In genomic region chr2:59623858-59624257, GRCm38 (mm10) we compare ENCODE assay signal across 29 mouse cellular contexts. TPM values are rescaled to one million over a fixed set of nuclear protein-coding genes. Genes with fewer than 3 reads are reported as not detected.
DNase-seq lines count a peak whose midpoint lies in the region; ATAC-seq and TF ChIP-seq lines count a peak whose summit lies in the region.
"Had no signal": no experiment of that assay in that cellular context is flagged by ENCODE, and none has a peak within 500 bp of the region (broad histone marks: within the 10 kb centered on the region; RNA-seq: fewer than 3 reads in every experiment).

No protein-coding gene starts in this region.

- H3K9me3 ChIP-seq in heart, embryonic 12.5 days (replicated peaks): no peaks in the 10 kb centered on the region
- H3K9me3 ChIP-seq in kidney, embryonic 14.5 days (ENCODE audit: control insufficient read depth, low read length): no peaks in the 10 kb centered on the region
- H3K9me3 ChIP-seq in E14TG2a.4 (ENCODE audit: low read length): no peaks in the 10 kb centered on the region
- H3K9me3 ChIP-seq in ES-E14 (ENCODE audit: control insufficient read depth, insufficient read depth, low read depth, low read length): no peaks in the 10 kb centered on the region
- no peaks in the 10 kb centered on the region for H3K9me3 ChIP-seq in lung, postnatal 0 days (ENCODE audit: low read length)
- no peaks in the 10 kb centered on the region for H3K9me3 ChIP-seq in forebrain, embryonic 11.5 days (ENCODE audit: control insufficient read depth, low read length)
- H3K9me3 ChIP-seq: embryonic facial prominence, embryonic 13.5 days; forebrain, embryonic 10.5 days; G1E; hindbrain, embryonic 13.5 days; liver, embryonic 12.5 days; midbrain, embryonic 12.5 days; neural tube, embryonic 12.5 days had no signal

- ATAC-seq in heart, embryonic 12.5 days (ENCODE audit: insufficient number of reproducible peaks, low FRiP score): no peak
- no peak for ATAC-seq in kidney, embryonic 14.5 days (ENCODE audit: low FRiP score, low TSS enrichment)
- ATAC-seq in lung, postnatal 0 days: no peak
- ATAC-seq in forebrain, embryonic 11.5 days (replicated peaks; ENCODE audit: low FRiP score): no peak
- ATAC-seq: forebrain, embryonic 16.5 days; intestine, embryonic 16.5 days; liver, embryonic 12.5 days; liver, postnatal 0 days had no signal

- DNase-seq in heart, adult 11 months: no peak
- no peak for DNase-seq in kidney, postnatal 25 days
- DNase-seq in ES-E14 (ENCODE audit: low read depth, low spot score): no peak
- DNase-seq in lung, postnatal 0 days (ENCODE audit: low spot score): no peak
- DNase-seq in forebrain, embryonic 11.5 days (ENCODE audit: low spot score): no peak
- DNase-seq: adrenal gland, postnatal 14 days; cerebellum, adult 11 months; cerebellum, adult 9-10 months; heart, postnatal 10 days; kidney, postnatal 10 days; liver, postnatal 0 days; lung, postnatal 4 days; right cerebral cortex, adult 18-20 months; spleen, adult 18-20 months; thymus, postnatal 25 days had no signal

- TF ChIP-seq EP300 in lung, postnatal 0 days (IDR thresholded peaks at IDR 0.05): no peak

- in situ Hi-C loops in ES-E14 (cut with MboI; ENCODE audit: low sequenced_read_pairs in 2 of 2, unreplicated experiment in 2 of 2): no loop called here

- no peaks in the 10 kb centered on the region for H3K27me3 ChIP-seq in heart, embryonic 12.5 days (replicated peaks)
- H3K27me3 ChIP-seq in kidney, embryonic 14.5 days (ENCODE audit: control insufficient read depth, insufficient read depth, low read length): no peaks in the 10 kb centered on the region
- no peaks in the 10 kb centered on the region for H3K27me3 ChIP-seq in E14TG2a.4 (ENCODE audit: insufficient read depth, low read length)
- H3K27me3 ChIP-seq in lung, postnatal 0 days (replicated peaks; ENCODE audit: insufficient read depth, low read length): no peaks in the 10 kb centered on the region
- no peaks in the 10 kb centered on the region for H3K27me3 ChIP-seq in forebrain, embryonic 11.5 days (ENCODE audit: control insufficient read depth, insufficient read depth, low read length)
- H3K27me3 ChIP-seq: embryonic facial prominence, embryonic 13.5 days; hindbrain, embryonic 13.5 days; neural tube, embryonic 12.5 days had no signal

- H3K4me1 ChIP-seq in heart, embryonic 12.5 days (replicated peaks): peaks cover 58% of the 10 kb centered on the region
- peaks cover 34% of the 10 kb centered on the region for H3K4me1 ChIP-seq in kidney, embryonic 14.5 days (ENCODE audit: control insufficient read depth, insufficient read depth, low read length)
- H3K4me1 ChIP-seq in E14TG2a.4 (replicated peaks; ENCODE audit: low read depth, low read length): peaks cover 96% of the 10 kb centered on the region
- H3K4me1 ChIP-seq in ES-E14 (ENCODE audit: control insufficient read depth in 2 of 2, insufficient read depth in 2 of 2, low read length in 2 of 2, poor library complexity in 1 of 2): peaks cover 20 to 31% of the 10 kb centered on the region in 2 experiments
- peaks cover 27% of the 10 kb centered on the region for H3K4me1 ChIP-seq in lung, postnatal 0 days (ENCODE audit: insufficient read depth, low read depth, low read length)
- no peaks in the 10 kb centered on the region; the same call in 1 of the 2 replicates for H3K4me1 ChIP-seq in forebrain, embryonic 11.5 days (replicated peaks; ENCODE audit: control insufficient read depth, insufficient read depth, low read length)
- H3K4me1 ChIP-seq: midbrain, embryonic 12.5 days had no signal

- TF ChIP-seq CTCF in E14TG2a.4 (conservative IDR thresholded peaks at IDR 0.05; ENCODE audit: low read length): no peak
- no peak for TF ChIP-seq CTCF in lung, postnatal 0 days (IDR thresholded peaks at IDR 0.05)

- peaks cover 7% of the 10 kb centered on the region; the same call in 1 of the 2 replicates for H3K36me3 ChIP-seq in heart, embryonic 12.5 days
- no peaks in the 10 kb centered on the region; the same call in 1 of the 2 replicates for H3K36me3 ChIP-seq in kidney, embryonic 14.5 days (ENCODE audit: control insufficient read depth, insufficient read depth, low read length)
- H3K36me3 ChIP-seq in E14TG2a.4 (ENCODE audit: insufficient read depth, low read length) (no peaks in the 10 kb centered on the region), ES-E14 (ENCODE audit: control insufficient read depth, insufficient read depth, low read length, poor library complexity, severe bottlenecking) (no peaks in the 10 kb centered on the region)
- H3K36me3 ChIP-seq in lung, postnatal 0 days (ENCODE audit: insufficient read depth, low read length): no peaks in the 10 kb centered on the region
- no peaks in the 10 kb centered on the region for H3K36me3 ChIP-seq in forebrain, embryonic 11.5 days (ENCODE audit: control insufficient read depth, insufficient read depth, low read length)
- H3K36me3 ChIP-seq: embryonic facial prominence, embryonic 13.5 days; G1E; hindbrain, embryonic 13.5 days; liver, embryonic 12.5 days; midbrain, embryonic 12.5 days; neural tube, embryonic 12.5 days had no signal

- H3K4me2 ChIP-seq in heart, embryonic 12.5 days: no peak overlapping the region
- no peak overlapping the region for H3K4me2 ChIP-seq in kidney, embryonic 14.5 days (replicated peaks; ENCODE audit: low read depth, low read length)
- no peak overlapping the region for H3K4me2 ChIP-seq in lung, postnatal 0 days (replicated peaks; ENCODE audit: low read depth, low read length)
- H3K4me2 ChIP-seq in forebrain, embryonic 11.5 days (ENCODE audit: low read depth, low read length, severe bottlenecking): no peak overlapping the region
- H3K4me2 ChIP-seq: embryonic facial prominence, embryonic 13.5 days; hindbrain, embryonic 13.5 days; liver, embryonic 12.5 days; midbrain, embryonic 12.5 days; neural tube, embryonic 12.5 days had no signal

- peak overlapping the region; percentile 56 for H3K27ac ChIP-seq in heart, embryonic 12.5 days (ENCODE audit: poor library complexity, severe bottlenecking)
- 0 out of 2 replicates have a peak overlapping the region, but pooled peaks have one; percentile 9 for H3K27ac ChIP-seq in kidney, embryonic 14.5 days (ENCODE audit: low read depth, low read length)
- peak overlapping the region; percentile 80 for H3K27ac ChIP-seq in ES-E14 (ENCODE audit: insufficient read depth, low read depth, low read length, poor library complexity, severe bottlenecking)
- H3K27ac ChIP-seq in lung, postnatal 0 days (ENCODE audit: low read length): no peak overlapping the region
- H3K27ac ChIP-seq in forebrain, embryonic 11.5 days (ENCODE audit: low read depth, low read length): no peak overlapping the region
- H3K27ac ChIP-seq: forebrain, embryonic 10.5 days; hindbrain, embryonic 13.5 days; liver, embryonic 12.5 days; midbrain, embryonic 12.5 days; neural tube, embryonic 12.5 days had no signal

- H3K9ac ChIP-seq in heart, embryonic 12.5 days: no peak overlapping the region
- no peak overlapping the region for H3K9ac ChIP-seq in kidney, embryonic 14.5 days (ENCODE audit: low read depth, low read length)
- 0 out of 2 replicates have a peak overlapping the region, but pooled peaks have one; percentile 48 for H3K9ac ChIP-seq in ES-E14 (ENCODE audit: insufficient read depth, low read depth, low read length, poor library complexity, severe bottlenecking)
- no peak overlapping the region for H3K9ac ChIP-seq in lung, postnatal 0 days (replicated peaks; ENCODE audit: low read depth)
- no peak overlapping the region for H3K9ac ChIP-seq in forebrain, embryonic 11.5 days (ENCODE audit: low read length)
- H3K9ac ChIP-seq: embryonic facial prominence, embryonic 13.5 days; hindbrain, embryonic 13.5 days; liver, embryonic 12.5 days; liver, postnatal 0 days; midbrain, embryonic 12.5 days; neural tube, embryonic 12.5 days had no signal

- H3K4me3 ChIP-seq in heart, embryonic 12.5 days: no peak overlapping the region
- H3K4me3 ChIP-seq in kidney, embryonic 14.5 days (ENCODE audit: low read length): no peak overlapping the region
- H3K4me3 ChIP-seq in E14TG2a.4 (replicated peaks; ENCODE audit: low read length) (peak overlapping the region; percentile 43), ES-E14 (ENCODE audit: insufficient read depth in 1 of 2, low read depth in 1 of 2, low read length in 2 of 2, poor library complexity in 1 of 2, severe bottlenecking in 1 of 2) (0 out of 4 replicates have a peak overlapping the region, but pooled peaks of 1 of the 2 experiments have one; percentile 9)
- no peak overlapping the region for H3K4me3 ChIP-seq in lung, postnatal 0 days (ENCODE audit: low read depth, low read length)
- no peak overlapping the region for H3K4me3 ChIP-seq in forebrain, embryonic 11.5 days (ENCODE audit: low read depth, low read length)
- H3K4me3 ChIP-seq: embryonic facial prominence, embryonic 13.5 days; forebrain, embryonic 10.5 days; hindbrain, embryonic 13.5 days; liver, embryonic 12.5 days; megakaryocyte, embryonic 14.5 days; midbrain, embryonic 12.5 days; myocyte; neural tube, embryonic 12.5 days had no signal

- 39% methylated on average over 5 of the region's 5 CpGs for WGBS in heart, embryonic 12.5 days
- WGBS in kidney, embryonic 14.5 days: 48% methylated on average over 5 of the region's 5 CpGs
- WGBS in lung, postnatal 0 days: 40% methylated on average over 5 of the region's 5 CpGs
- 72% methylated on average over 5 of the region's 5 CpGs for WGBS in forebrain, embryonic 11.5 days

TF ChIP-seq in ES-E14, 5 proteins besides CTCF, POLR2A, EP300 and RAD21:
- TF ChIP-seq ZNF384 (IDR thresholded peaks at IDR 0.05; ENCODE audit: low read depth, low read length) (no peak), MAFK (IDR thresholded peaks at IDR 0.05; ENCODE audit: insufficient read depth, low read depth, low read length) (no peak), ZC3H11A (IDR thresholded peaks at IDR 0.05; ENCODE audit: borderline replicate concordance, low read depth, low read length) (no peak), HCFC1 (IDR thresholded peaks at IDR 0.05; ENCODE audit: borderline replicate concordance, insufficient read depth, low read length) (no peak), CHD2 (IDR thresholded peaks at IDR 0.05; ENCODE audit: low read depth, low read length) (no peak)

RNA-seq across cellular contexts. Expression of gene Tanc1, which starts 12.0 kb away (rescaled TPM):
- 37.4 and 40.9 TPM in 2 replicates for polyA plus RNA-seq in heart, embryonic 12.5 days (2016; fragmentation: Nextera tagmentation; extraction: Ambion mirVana)
- 31.3 and 43.8 TPM in 2 replicates for polyA plus RNA-seq in kidney, embryonic 14.5 days (2014; fragmentation: Nextera tagmentation; extraction: Ambion mirVana)
- total RNA-seq in ES-E14 (2012; rRNA removed): 28.2 and 39.5 TPM in 2 replicates
- polyA plus RNA-seq in lung, postnatal 0 days (2015; fragmentation: Nextera tagmentation; extraction: Ambion mirVana): 20.9 and 24.0 TPM in 2 replicates
- 21.0 and 22.7 TPM in 2 replicates for polyA plus RNA-seq in forebrain, embryonic 11.5 days (2014; fragmentation: Nextera tagmentation; extraction: Ambion mirVana)

Comparison
In these comparisons a context has a peak if more than half of its experiments do, and no peak if none do; other contexts are left out.
1. H3K27ac ChIP-seq: peak in heart, embryonic 12.5 days (single experiment), kidney, embryonic 14.5 days (single experiment) and ES-E14 (single experiment); none in lung, postnatal 0 days (single experiment) and forebrain, embryonic 11.5 days (single experiment).